ENCODE assay signal across 10 mouse cellular contexts in genomic region chr2:28916513-28916865, GRCm38 (mm10). TPM values are rescaled to one million over a fixed set of nuclear protein-coding genes. Genes with fewer than 3 reads are reported as not detected.
A peak's percentile ranks its signal among the peaks of the same experiment; 100 is the strongest.
DNase-seq lines count a peak whose midpoint lies in the region; ATAC-seq lines count a peak whose summit lies in the region.
"Had no signal": no experiment of that assay in that cellular context is flagged by ENCODE, and none has a peak within 500 bp of the region (broad histone marks: within the 10 kb centered on the region; RNA-seq: fewer than 3 reads in every experiment).

TSS of gene Barhl1 (minus strand) at chr2:28916668.

- no peaks in the 10 kb centered on the region for H3K9me3 ChIP-seq in heart, embryonic 13.5 days
- H3K9me3 ChIP-seq in forebrain, embryonic 12.5 days: no peaks in the 10 kb centered on the region
- no peaks in the 10 kb centered on the region for H3K9me3 ChIP-seq in midbrain, embryonic 12.5 days

- ATAC-seq in heart, embryonic 13.5 days (ENCODE audit: extremely low read depth, insufficient number of reproducible peaks, low FRiP score, low TSS enrichment): no peak
- no peak for ATAC-seq in forebrain, embryonic 12.5 days (ENCODE audit: low FRiP score)
- no peak for ATAC-seq in midbrain, embryonic 12.5 days (ENCODE audit: low FRiP score, low read depth)

- intact Hi-C loops in heart, postnatal 14 days (cut with DNase I): no loop called here
- intact Hi-C loops in left cerebral cortex, postnatal 10 days (cut with DNase I): no loop called here

- H3K4me1 ChIP-seq in heart, embryonic 13.5 days: peaks cover 6% of the 10 kb centered on the region
- H3K4me1 ChIP-seq in forebrain, embryonic 12.5 days: peaks cover 28% of the 10 kb centered on the region
- peaks cover 27% of the 10 kb centered on the region for H3K4me1 ChIP-seq in midbrain, embryonic 12.5 days

- H3K9ac ChIP-seq in heart, embryonic 13.5 days: no peak within 1 kb of the TSS
- H3K9ac ChIP-seq in forebrain, embryonic 12.5 days: peak within 1 kb of the TSS; percentile 29; the same call in 1 of the 2 replicates
- H3K9ac ChIP-seq in midbrain, embryonic 12.5 days (replicated peaks): peak within 1 kb of the TSS; percentile 61

- WGBS in heart, embryonic 13.5 days: 3% methylated on average over 18 of the region's 18 CpGs
- WGBS in forebrain, embryonic 12.5 days: 2% methylated on average over 18 of the region's 18 CpGs
- 1% methylated on average over 18 of the region's 18 CpGs for WGBS in midbrain, embryonic 12.5 days

- H3K4me3 ChIP-seq in heart, embryonic 13.5 days: peak within 1 kb of the TSS; percentile 31
- H3K4me3 ChIP-seq in forebrain, embryonic 12.5 days (replicated peaks): peak within 1 kb of the TSS; percentile 19
- H3K4me3 ChIP-seq in midbrain, embryonic 12.5 days: peak within 1 kb of the TSS; percentile 42
- H3K4me3 ChIP-seq: erythroblast, embryonic 14.5 days had no signal

- H3K36me3 ChIP-seq in heart, embryonic 13.5 days: no peaks in the 10 kb centered on the region
- H3K36me3 ChIP-seq in forebrain, embryonic 12.5 days (replicated peaks): no peaks in the 10 kb centered on the region
- H3K36me3 ChIP-seq in midbrain, embryonic 12.5 days: no peaks in the 10 kb centered on the region

- H3K27ac ChIP-seq in heart, embryonic 13.5 days (replicated peaks): no peak within 1 kb of the TSS
- H3K27ac ChIP-seq in forebrain, embryonic 12.5 days: no peak within 1 kb of the TSS
- H3K27ac ChIP-seq in midbrain, embryonic 12.5 days (replicated peaks): peak within 1 kb of the TSS; percentile 72

- H3K27me3 ChIP-seq in heart, embryonic 13.5 days (replicated peaks): peaks cover 98% of the 10 kb centered on the region
- H3K27me3 ChIP-seq in forebrain, embryonic 12.5 days: peaks cover 98% of the 10 kb centered on the region
- peaks cover 97% of the 10 kb centered on the region for H3K27me3 ChIP-seq in midbrain, embryonic 12.5 days

- no peak for DNase-seq in heart, postnatal 14 days
- peak; percentile 13 for DNase-seq in ZHBTc4 (ENCODE audit: low read depth, low spot score)
- DNase-seq in spleen, postnatal 36 days (ENCODE audit: low spot score in 2 of 2): no peak
- no peak for DNase-seq in layer of hippocampus, adult 11-12 months (ENCODE audit: low spot score)
- DNase-seq in left cerebral cortex, postnatal 10 days (ENCODE audit: extremely low spot score in 1 of 2, low spot score in 2 of 2): no peak

- H3K4me2 ChIP-seq in heart, embryonic 13.5 days: peak within 1 kb of the TSS; percentile 31
- H3K4me2 ChIP-seq in forebrain, embryonic 12.5 days: peak within 1 kb of the TSS; percentile 40
- peak within 1 kb of the TSS; percentile 54 for H3K4me2 ChIP-seq in midbrain, embryonic 12.5 days (replicated peaks)

RNA-seq across cellular contexts. Expression of gene Barhl1, which starts in this region (rescaled TPM):
- not detected in 2 replicates for polyA plus RNA-seq in heart, embryonic 13.5 days (2015; fragmentation: Nextera tagmentation; extraction: Ambion mirVana)
- not detected for total RNA-seq in heart, postnatal 14 days (2021)
- 4.4 and 5.7 TPM in 2 replicates for polyA plus RNA-seq in forebrain, embryonic 12.5 days (2016; fragmentation: Nextera tagmentation; extraction: Ambion mirVana)
- polyA plus RNA-seq in midbrain, embryonic 12.5 days (2016; fragmentation: Nextera tagmentation; extraction: Ambion mirVana): 32.5 and 47.4 TPM in 2 replicates
- total RNA-seq in left cerebral cortex, postnatal 10 days (2021): not detected
- polyA plus RNA-seq: erythroblast, embryonic 14.5 days; liver, embryonic 16.5 days had no signal
